Mouse (Mus musculus): Measurements from ENCODE around the gene Slc36a3.

Slc36a3 gene

GRCm38 (mm10) chr11:55151608-55152007 is at the start of gene Slc36a3:
Slc36a3 (minus strand) TSS chr11:55151708.
- DNase-seq (ENCODE audit: low spot score in 2 of 2) = no peak

GRCm38 (mm10) chr11:55197740-55198510 is 46.4 kb upstream of the Slc36a3 start:
- DNase-seq (ENCODE audit: low spot score in 2 of 2) = no peak

GRCm38 (mm10) chr11:55197086-55197485 is 45.6 kb upstream of the Slc36a3 start:
- no peak for DNase-seq (ENCODE audit: low spot score in 2 of 2)

- no peak for DNase-seq (ENCODE audit: low spot score in 2 of 2)
These were observed 38.7 kb upstream of the Slc36a3 start for GRCm38 (mm10) chr11:55190216-55190615.

- no peak for DNase-seq (ENCODE audit: low spot score in 2 of 2)
These were observed 36.3 kb upstream of the Slc36a3 start for GRCm38 (mm10) chr11:55187777-55188176.

GRCm38 (mm10) chr11:55187292-55187691 is 35.8 kb upstream of the Slc36a3 start:
- no peak for DNase-seq (ENCODE audit: low spot score in 2 of 2)

- DNase-seq (ENCODE audit: low spot score in 2 of 2) = no peak
These were observed 33.3 kb upstream of the Slc36a3 start, which contains the start of gene Slc36a2 for GRCm38 (mm10) chr11:55184733-55185291. Slc36a2 (minus strand) TSS chr11:55185077.

GRCm38 (mm10) chr11:55184246-55184645 is 32.7 kb upstream of the Slc36a3 start:
- DNase-seq (ENCODE audit: low spot score in 2 of 2) = no peak

- DNase-seq (ENCODE audit: low spot score in 2 of 2) = no peak
These were observed 31.6 kb upstream of the Slc36a3 start for GRCm38 (mm10) chr11:55183124-55183523.

- DNase-seq (ENCODE audit: low spot score in 2 of 2) = no peak
These were observed 28.3 kb upstream of the Slc36a3 start for GRCm38 (mm10) chr11:55179856-55180255.

GRCm38 (mm10) chr11:55178830-55179229 is 27.3 kb upstream of the Slc36a3 start:
- no peak for DNase-seq (ENCODE audit: low spot score in 2 of 2)

- DNase-seq (ENCODE audit: low spot score in 2 of 2) = no peak
These were observed 19.0 kb upstream of the Slc36a3 start for GRCm38 (mm10) chr11:55170501-55170900.

GRCm38 (mm10) chr11:55168914-55169313 is 17.4 kb upstream of the Slc36a3 start:
- no peak for DNase-seq (ENCODE audit: low spot score in 2 of 2)

GRCm38 (mm10) chr11:55168504-55168903 is 17.0 kb upstream of the Slc36a3 start:
- DNase-seq (ENCODE audit: low spot score in 2 of 2) = no peak

GRCm38 (mm10) chr11:55165748-55166147 is 14.2 kb upstream of the Slc36a3 start:
- no peak for DNase-seq (ENCODE audit: low spot score in 2 of 2)

GRCm38 (mm10) chr11:55164723-55165122 is 13.2 kb upstream of the Slc36a3 start:
- no peak for DNase-seq (ENCODE audit: low spot score in 2 of 2)

- DNase-seq (ENCODE audit: low spot score in 2 of 2) = no peak
These were observed 11.2 kb upstream of the Slc36a3 start for GRCm38 (mm10) chr11:55162670-55163069.

- peak; percentile 68 to 87 for DNase-seq (ENCODE audit: low spot score in 2 of 2)
These were observed 7.4 kb upstream of the Slc36a3 start for GRCm38 (mm10) chr11:55158785-55159359.

- no peak for DNase-seq (ENCODE audit: low spot score in 2 of 2)
These were observed 3.5 kb upstream of the Slc36a3 start for GRCm38 (mm10) chr11:55155070-55155421.

GRCm38 (mm10) chr11:55154398-55155069 is 3.0 kb upstream of the Slc36a3 start:
- DNase-seq (ENCODE audit: low spot score in 2 of 2) = no peak

- DNase-seq (ENCODE audit: low spot score in 2 of 2) = no peak
These were observed 3.0 kb downstream of the Slc36a3 start for GRCm38 (mm10) chr11:55148461-55148860.

- DNase-seq (ENCODE audit: low spot score in 2 of 2) = no peak
These were observed 4.1 kb downstream of the Slc36a3 start for GRCm38 (mm10) chr11:55147423-55147822.

GRCm38 (mm10) chr11:55146855-55147254 is 4.7 kb downstream of the Slc36a3 start:
- no peak for DNase-seq (ENCODE audit: low spot score in 2 of 2)
